Mouse (Mus musculus) layer of hippocampus, adult 6 months (tissue): ENCODE measurements around the gene Rpl10a. TPM values are rescaled to one million over a fixed set of nuclear protein-coding genes. Genes with fewer than 3 reads are reported as not detected.

ENCODE experiments used
- long read RNA-seq, 2 experiments: library from polyadenylated mRNA; unstranded; transcript quantifications; one replicate each; pipeline ENCODE4 v2.0.0; 2019 to 2020
- polyA plus RNA-seq: library from polyadenylated mRNA; unstranded; fragments of <200 nt; fragmentation: Nextera tagmentation; gene quantifications from 2 replicates; pipeline ENCODE4 v1.2.3, GENCODE M21; 2021

Rpl10a gene
- polyA plus RNA-seq, result 906 and 1,055 TPM in 2 replicates
- long read RNA-seq, experiment 1, transcript Rpl10a-201 (6 exons, 830 nt), result major isoform, 439 of 531 reads
- long read RNA-seq, experiment 1, transcript Rpl10a-207 (5 exons, 901 nt), result minor isoform, 9 of 531 reads
- long read RNA-seq, experiment 1, transcript Rpl10a-212 (6 exons, 729 nt), result minor isoform, 7 of 531 reads
- long read RNA-seq, experiment 1, transcript Rpl10a-203 (6 exons, 949 nt), result minor isoform, 7 of 531 reads
- long read RNA-seq, experiment 1, partial matches to known transcripts, result 62 of 531 reads
- long read RNA-seq, experiment 1, other reads (novel, unspliced or antisense), result 5 of 531 reads
- long read RNA-seq, experiment 2, transcript Rpl10a-203 (6 exons, 949 nt), result minor isoform, 7 of 103 reads
- long read RNA-seq, experiment 2, transcript Rpl10a-201 (6 exons, 830 nt), result major isoform, 77 of 103 reads
- long read RNA-seq, experiment 2, partial matches to known transcripts, result 3 of 103 reads
- long read RNA-seq, experiment 2, other reads (novel, unspliced or antisense), result 8 of 103 reads

DNA sequence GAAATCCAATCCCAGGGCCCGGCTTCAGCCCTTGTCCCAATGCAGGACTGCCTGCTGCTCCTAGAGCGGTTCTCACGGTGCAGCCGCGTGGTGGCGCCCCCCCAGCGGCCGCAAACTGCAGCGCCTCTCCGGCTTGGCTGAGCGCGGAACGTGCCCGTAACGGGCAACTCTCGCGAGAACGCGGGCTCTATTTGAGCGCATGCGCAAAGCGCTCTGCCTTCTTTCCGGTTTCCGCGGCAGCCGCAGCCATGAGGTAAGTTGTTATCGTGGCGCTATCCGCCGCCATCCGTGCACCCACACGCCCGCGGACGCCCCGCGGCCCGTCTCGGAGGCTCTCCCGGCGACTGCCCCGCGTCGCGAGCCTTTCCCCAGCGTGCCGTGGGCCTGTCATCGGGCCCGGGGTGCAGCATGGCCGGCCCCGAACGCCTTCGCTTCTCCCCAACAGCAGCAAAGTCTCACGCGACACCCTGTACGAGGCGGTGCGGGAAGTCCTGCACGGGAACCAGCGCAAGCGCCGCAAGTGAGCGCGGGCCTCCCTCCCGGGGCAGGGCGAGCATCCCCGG lies at the start of gene Rpl10a:
Rpl10a (plus strand) TSS at position 106 of the 563 bp plus-strand sequence.

DNA sequence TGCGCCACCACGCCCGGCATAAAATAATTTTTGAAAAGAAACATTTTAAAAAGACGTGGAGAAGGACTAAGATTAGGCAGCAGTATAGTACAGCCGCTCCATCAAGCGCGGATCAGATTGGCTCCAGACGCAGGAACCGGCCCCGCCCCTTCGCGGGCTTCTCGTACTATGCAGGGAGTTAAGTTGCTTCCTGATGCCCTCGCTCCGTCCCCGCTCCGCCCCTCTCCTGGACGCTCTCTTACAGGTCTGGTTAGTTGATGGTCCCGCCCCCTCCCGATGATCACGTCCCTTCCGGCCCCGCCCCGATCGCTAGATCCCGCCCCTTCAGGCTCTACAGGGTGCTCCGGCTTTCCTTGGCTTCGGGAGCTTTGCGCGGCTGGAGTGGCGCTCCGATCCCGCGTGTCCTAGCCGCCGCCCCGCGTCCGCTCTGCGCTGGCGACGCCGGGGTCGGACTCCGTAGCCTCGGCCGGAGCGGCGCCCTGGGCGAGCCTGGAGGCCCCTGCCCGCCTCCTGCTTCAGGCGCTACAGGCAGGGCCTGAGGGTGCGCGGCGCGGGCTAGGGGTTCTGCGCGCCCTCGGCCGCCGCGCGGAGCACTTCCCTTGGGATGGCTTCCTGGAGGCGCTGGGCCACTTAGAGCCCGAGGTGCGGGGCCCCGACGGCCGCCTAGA lies 14.9 kb upstream of the Rpl10a start, which contains the start of gene Fance:
Fance (plus strand) TSS at position 308 of the 668 bp plus-strand sequence.

GRCm38 (mm10) chr17:28350466-28351352 lies 22.4 kb downstream of the Rpl10a start, which contains the start of gene Tead3:
Gene Tead3 (minus strand): TSS chr17:28350817.

DNA sequence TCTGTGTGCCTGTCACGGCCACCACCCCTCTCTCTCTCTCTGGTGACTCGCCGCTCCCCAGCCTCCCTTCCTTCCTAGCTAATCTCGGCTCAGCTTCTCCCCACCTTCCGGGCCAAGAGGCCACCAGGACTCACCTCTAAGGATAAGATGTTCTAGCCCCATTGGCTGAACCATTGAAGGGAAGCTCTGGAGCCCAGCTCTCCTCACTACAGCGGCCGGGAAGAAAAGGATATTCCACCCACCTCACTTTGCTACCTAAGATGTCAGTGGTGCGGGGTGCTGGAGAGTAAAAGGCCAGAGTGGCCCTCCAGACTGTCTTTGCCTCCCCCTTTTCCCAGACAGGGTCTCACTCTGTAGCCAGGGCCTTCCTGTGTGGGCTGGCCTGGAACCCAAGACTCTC lies 36.9 kb downstream of the Rpl10a start, which contains the start of gene Tulp1:
Tulp1 (minus strand) TSS at position 101 of the 400 bp plus-strand sequence.

Other genes with a start within 250 kb of the Rpl10a start
- gene Tcp11, start 247.8 kb upstream of the Rpl10a start, polyA plus RNA-seq, result 1.2 and 1.4 TPM in 2 replicates
- gene Scube3, start 186.3 kb upstream of the Rpl10a start, polyA plus RNA-seq, result 0.16 and 0.68 TPM in 2 replicates
- 15.8 and 17.1 TPM in 2 replicates for gene Zfp523, start 151.3 kb upstream of the Rpl10a start, polyA plus RNA-seq
- 1.5 and 2.0 TPM in 2 replicates for gene Def6, start 120.7 kb upstream of the Rpl10a start, polyA plus RNA-seq
- 2.5 and 4.8 TPM in 2 replicates for gene Ppard, start 95.8 kb upstream of the Rpl10a start, polyA plus RNA-seq
- gene Fance, start 15.0 kb upstream of the Rpl10a start, polyA plus RNA-seq, result 23.4 and 23.5 TPM in 2 replicates
- gene Tead3, start 22.3 kb downstream of the Rpl10a start, polyA plus RNA-seq, result 0.13 and 0.18 TPM in 2 replicates
- gene Tulp1, start 36.8 kb downstream of the Rpl10a start, polyA plus RNA-seq, result 0.10 TPM in 1 of 2 replicates, not detected in the other
- 4.4 and 4.7 TPM in 2 replicates for gene Fkbp5, start 189.1 kb downstream of the Rpl10a start, polyA plus RNA-seq
- not detected in 2 replicates for gene Armc12, start 202.3 kb downstream of the Rpl10a start, polyA plus RNA-seq
- not detected in 2 replicates for gene Clpsl2, start 220.9 kb downstream of the Rpl10a start, polyA plus RNA-seq
- not detected in 2 replicates for gene Clps, start 232.3 kb downstream of the Rpl10a start, polyA plus RNA-seq
- 6.7 and 7.3 TPM in 2 replicates for gene Lhfpl5, start 247.2 kb downstream of the Rpl10a start, polyA plus RNA-seq